8 mouse cellular contexts compared by ENCODE assay signal in genomic region chr7:46795287-46796205, GRCm38 (mm10). TPM values are rescaled to one million over a fixed set of nuclear protein-coding genes. Genes with fewer than 3 reads are reported as not detected.
DNase-seq lines count a peak whose midpoint lies in the region; ATAC-seq lines count a peak whose summit lies in the region.

Gene Hps5, minus strand, starts transcription at chr7:46796064.
Gene Gtf2h1, plus strand, starts transcription at chr7:46796103.

- WGBS in hindbrain, embryonic 16.5 days: under 1% methylated on average over 72 of the region's 75 CpGs
- WGBS in macrophage (ENCODE audit: missing documents): 2% methylated on average over 61 of the region's 75 CpGs

- DNase-seq in T-cell, adult 2 months (ENCODE audit: low spot score): peak; percentile 99
- peak; percentile 97 to 99 for DNase-seq in cerebellum, postnatal 36 days
- DNase-seq in gastrocnemius, adult 18-20 months (ENCODE audit: low spot score): peak; percentile 98
- DNase-seq in left cerebral cortex, adult 18-20 months (ENCODE audit: low spot score in 2 of 2): peak; percentile 98 to 99
- DNase-seq in right cerebral cortex, adult 18-20 months: peak; percentile 97
- DNase-seq in urinary bladder, postnatal 10 days (ENCODE audit: low spot score): peak; percentile 92

- peak within 1 kb of the TSS; percentile 98 for H3K4me3 ChIP-seq in hindbrain, embryonic 16.5 days (ENCODE audit: low read length)
- H3K4me3 ChIP-seq in macrophage (ENCODE audit: inconsistent target): peak within 1 kb of the TSS; percentile 72

- peaks cover under 1% of the 10 kb centered on the region; the same call in 1 of the 2 replicates for H3K36me3 ChIP-seq in hindbrain, embryonic 16.5 days (ENCODE audit: control insufficient read depth, insufficient read depth, low read length)
- no peaks in the 10 kb centered on the region; the same call in 1 of the 2 replicates for H3K36me3 ChIP-seq in macrophage (ENCODE audit: inconsistent target)

- H3K4me2 ChIP-seq in hindbrain, embryonic 16.5 days (ENCODE audit: low read length): peak within 1 kb of the TSS; percentile 97

- no peaks in the 10 kb centered on the region for H3K27me3 ChIP-seq in hindbrain, embryonic 16.5 days (replicated peaks; ENCODE audit: control insufficient read depth, insufficient read depth, low read length)

- peaks cover 92% of the 10 kb centered on the region for H3K79me2 ChIP-seq in macrophage (ENCODE audit: inconsistent target)

- H3K27ac ChIP-seq in hindbrain, embryonic 16.5 days (ENCODE audit: low read depth, low read length): peak within 1 kb of the TSS; percentile 94
- peak within 1 kb of the TSS; percentile 65 for H3K27ac ChIP-seq in macrophage

- H3K9me3 ChIP-seq in hindbrain, embryonic 16.5 days (ENCODE audit: control insufficient read depth, low read length): no peaks in the 10 kb centered on the region

- peak within 1 kb of the TSS; percentile 97 for H3K9ac ChIP-seq in hindbrain, embryonic 16.5 days (ENCODE audit: low read depth, low read length)

- peaks cover 24% of the 10 kb centered on the region for H3K4me1 ChIP-seq in hindbrain, embryonic 16.5 days (ENCODE audit: control insufficient read depth, insufficient read depth, low read depth, low read length)

- peak; percentile 97 for ATAC-seq in hindbrain, embryonic 16.5 days

RNA-seq across cellular contexts. Expression of gene Hps5, which starts in this region (rescaled TPM):
- 10 to 100 TPM; 11.2 to 12.1 TPM for total RNA-seq in gastrocnemius, adult 18-20 months (2021)
- 9.7 and 12.6 TPM in 2 replicates for polyA plus RNA-seq in hindbrain, embryonic 16.5 days (2015; fragmentation: Nextera tagmentation; extraction: Ambion mirVana)
- 10 to 100 TPM; 11.9 to 12.1 TPM for total RNA-seq in left cerebral cortex, adult 18-20 months (2021)
- 100 to 1,000 TPM in 12 of 26 experiments, 10 to 100 TPM in 14; 23.0 to 137 (median 96.7) TPM for total RNA-seq in macrophage (2018; cell fraction: chromatin; rRNA removed)
- total RNA-seq in macrophage (2018; cell fraction: cytosol; rRNA removed): 10 to 100 TPM; 15.7 to 33.8 (median 24.0) TPM
- 10 to 100 TPM; 23.1 to 91.3 (median 62.5) TPM for total RNA-seq in macrophage (2018; cell fraction: nucleus; rRNA removed)
- 16.3 to 29.8 TPM (median 23.7 TPM) in 3 replicates for polyA plus RNA-seq in macrophage (2018)

RNA-seq across cellular contexts. Expression of gene Gtf2h1, which starts in this region (rescaled TPM):
- total RNA-seq in gastrocnemius, adult 18-20 months (2021): 10 to 100 TPM; 15.4 to 18.2 TPM
- 41.0 and 41.2 TPM in 2 replicates for polyA plus RNA-seq in hindbrain, embryonic 16.5 days (2015; fragmentation: Nextera tagmentation; extraction: Ambion mirVana)
- total RNA-seq in left cerebral cortex, adult 18-20 months (2021): 10 to 100 TPM; 37.4 to 41.9 TPM
- total RNA-seq in macrophage (2018; cell fraction: chromatin; rRNA removed): 10 to 100 TPM; 33.1 to 80.2 (median 55.2) TPM
- 10 to 100 TPM; 42.8 to 68.4 (median 52.3) TPM for total RNA-seq in macrophage (2018; cell fraction: cytosol; rRNA removed)
- total RNA-seq in macrophage (2018; cell fraction: nucleus; rRNA removed): 10 to 100 TPM; 32.7 to 63.1 (median 45.6) TPM
- polyA plus RNA-seq in macrophage (2018): 41.4 to 101 TPM (median 42.4 TPM) in 3 replicates

Comparison
In these comparisons a context has a peak if more than half of its experiments do, and no peak if none do; other contexts are left out.
1. Peak in every context shown above with its lines: DNase-seq, ATAC-seq, H3K4me3 ChIP-seq and H3K27ac ChIP-seq.